Mouse (Mus musculus) layer of hippocampus, postnatal 25 days (tissue): Measurements from ENCODE around the gene Stk40. TPM values are rescaled to one million over a fixed set of nuclear protein-coding genes. Genes with fewer than 3 reads are reported as not detected.

Experiments used
- DNase-seq, 2 experiments: peaks; one replicate each; pipeline ENCODE4 v3.0.0; 2022; ENCODE audit warnings: mixed read lengths in 2 of 2, low spot score in 1 of 2; ENCODE audit errors: extremely low spot score in 1 of 2
- total RNA-seq, 2 experiments: library from RNA; stranded (reverse); gene quantifications; 2 replicates each; pipeline ENCODE4 v1.2.3; 2021

The Stk40 gene
- total RNA-seq, 2 experiments from 2014 or later: 23.7 to 26.1 TPM

DNA sequence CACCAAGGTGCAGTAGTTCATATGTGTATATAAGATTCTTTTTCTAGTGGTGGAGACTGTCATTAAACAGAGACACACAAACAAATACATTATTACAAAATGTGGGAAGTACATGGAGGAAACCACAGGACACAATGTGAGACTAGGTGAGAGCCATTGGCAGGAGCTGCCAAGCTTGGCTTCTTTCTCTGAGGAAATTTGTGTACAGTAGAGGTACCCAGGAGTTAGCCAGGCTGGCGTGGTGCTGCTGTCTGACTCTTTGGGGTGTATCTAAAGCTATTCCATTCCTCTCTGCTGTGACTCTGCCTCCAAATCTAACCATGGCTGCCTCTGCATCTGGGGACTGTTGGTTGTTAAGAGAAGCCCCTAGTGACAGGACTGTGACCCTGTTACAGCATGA lies 15.3 kb downstream of the Stk40 start:
- DNase-seq: no peak

GRCm38 (mm10) chr4:126120052-126120451 lies 16.3 kb downstream of the Stk40 start:
- no peak for DNase-seq

DNA sequence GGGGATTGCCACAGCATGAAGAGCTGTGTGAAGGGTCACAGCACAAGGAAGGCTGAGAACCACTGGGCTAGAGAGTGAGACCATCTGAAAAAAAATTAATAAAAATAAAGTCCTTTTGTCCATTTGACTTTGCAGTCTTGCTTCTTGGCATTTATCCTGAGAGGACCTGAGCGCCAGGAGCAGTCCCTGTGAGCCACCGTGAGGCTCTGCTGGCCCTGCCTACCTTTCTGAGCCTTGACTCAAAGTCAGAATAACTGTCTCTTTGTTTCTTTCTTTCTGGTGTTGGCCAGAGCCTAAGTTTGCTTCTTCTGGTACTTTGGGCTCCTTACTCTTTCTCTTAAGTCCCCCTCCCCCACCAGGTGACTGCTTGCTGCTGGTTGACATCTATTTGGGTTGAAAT lies 16.7 kb downstream of the Stk40 start:
- no peak for DNase-seq

- no peak for DNase-seq
Measured at GRCm38 (mm10) chr4:126123309-126124040, 19.7 kb downstream of the Stk40 start.

GRCm38 (mm10) chr4:126130502-126130901 lies 26.7 kb downstream of the Stk40 start:
- DNase-seq: no peak

GRCm38 (mm10) chr4:126131290-126132121 lies 27.7 kb downstream of the Stk40 start:
- DNase-seq: peak in 1 of 2 experiments; percentile 37

DNA sequence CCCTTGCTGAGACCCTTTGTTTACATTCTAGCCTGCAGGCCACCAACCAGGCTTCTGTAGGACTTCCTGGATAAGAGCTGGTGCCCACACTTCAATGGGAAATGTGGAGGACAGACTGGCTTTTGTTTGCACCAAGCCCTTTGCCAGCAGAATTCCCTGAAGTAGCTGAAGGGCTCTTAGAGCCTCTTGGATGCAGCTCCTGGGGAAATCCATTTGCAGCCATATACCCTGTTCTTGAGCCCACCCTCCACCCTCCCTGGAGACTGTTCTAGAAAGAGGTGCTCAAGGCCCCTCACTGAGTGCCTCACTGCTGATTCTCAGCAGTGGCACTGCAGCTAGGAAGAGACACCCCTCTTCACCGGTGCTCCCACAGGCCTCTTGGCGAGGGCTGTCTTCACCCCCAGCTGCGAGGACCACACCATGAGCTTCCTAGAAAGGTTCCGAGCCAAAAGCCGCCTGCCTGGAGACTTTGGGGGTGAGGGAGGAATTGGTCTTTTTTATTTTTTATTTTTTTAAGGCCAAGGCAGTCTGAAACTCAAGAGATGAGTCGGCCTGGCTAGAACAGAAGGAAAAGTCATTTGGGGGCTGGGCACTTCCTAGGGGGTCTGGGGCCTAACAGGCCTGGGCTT lies 29.0 kb downstream of the Stk40 start:
- no peak for DNase-seq

DNA sequence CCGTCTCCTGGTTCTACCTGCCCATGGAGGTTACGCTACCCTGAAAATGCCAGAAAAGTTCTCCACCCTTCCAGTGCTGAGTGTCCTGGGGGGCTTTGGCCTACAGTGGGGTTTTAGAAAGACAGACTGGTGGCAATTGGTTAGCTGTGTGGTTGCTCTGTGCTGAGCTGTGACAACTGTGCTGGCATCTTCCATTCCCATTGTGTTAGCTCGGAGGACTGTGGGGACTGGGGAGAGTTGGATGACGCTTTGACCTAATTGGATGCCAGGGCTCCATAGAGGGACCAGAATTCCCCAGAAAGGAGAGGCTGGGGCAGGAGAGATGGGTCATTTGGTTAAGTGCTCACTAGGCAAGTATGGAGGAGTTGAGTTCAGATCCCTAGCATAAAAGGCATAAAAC lies 30.5 kb downstream of the Stk40 start:
- DNase-seq: no peak

GRCm38 (mm10) chr4:126134639-126135038 lies 30.9 kb downstream of the Stk40 start:
- no peak for DNase-seq

DNA sequence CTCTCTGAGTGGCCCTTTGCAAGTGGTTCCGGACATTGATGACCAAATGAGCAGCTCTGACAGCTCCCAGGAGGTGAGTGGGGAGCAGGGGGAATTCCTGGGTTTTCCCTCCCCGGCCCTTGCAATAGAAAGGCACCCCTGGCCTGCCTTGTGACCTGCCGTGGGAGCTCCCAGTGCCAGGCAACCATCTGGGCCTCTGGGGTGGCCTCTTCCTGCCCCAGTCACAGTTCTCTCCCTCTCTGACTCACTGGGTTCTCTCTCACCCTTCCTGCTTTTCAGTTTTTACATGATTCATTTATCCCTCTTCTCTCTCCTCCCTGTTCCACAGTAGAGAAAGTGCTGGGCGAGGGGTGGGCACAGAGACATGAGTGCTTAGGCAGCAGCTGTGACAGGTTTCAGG lies 34.0 kb downstream of the Stk40 start:
- DNase-seq: no peak

GRCm38 (mm10) chr4:126141021-126141420 lies 37.3 kb downstream of the Stk40 start:
- DNase-seq: no peak

GRCm38 (mm10) chr4:126145396-126145795 lies 41.6 kb downstream of the Stk40 start:
- DNase-seq: no peak

GRCm38 (mm10) chr4:126146974-126147532 lies 43.3 kb downstream of the Stk40 start:
- DNase-seq: no peak

- DNase-seq: no peak
Measured at GRCm38 (mm10) chr4:126147533-126148160, 43.9 kb downstream of the Stk40 start, which contains the start of gene Eva1b. Eva1b (plus strand) TSS chr4:126147744.

DNA sequence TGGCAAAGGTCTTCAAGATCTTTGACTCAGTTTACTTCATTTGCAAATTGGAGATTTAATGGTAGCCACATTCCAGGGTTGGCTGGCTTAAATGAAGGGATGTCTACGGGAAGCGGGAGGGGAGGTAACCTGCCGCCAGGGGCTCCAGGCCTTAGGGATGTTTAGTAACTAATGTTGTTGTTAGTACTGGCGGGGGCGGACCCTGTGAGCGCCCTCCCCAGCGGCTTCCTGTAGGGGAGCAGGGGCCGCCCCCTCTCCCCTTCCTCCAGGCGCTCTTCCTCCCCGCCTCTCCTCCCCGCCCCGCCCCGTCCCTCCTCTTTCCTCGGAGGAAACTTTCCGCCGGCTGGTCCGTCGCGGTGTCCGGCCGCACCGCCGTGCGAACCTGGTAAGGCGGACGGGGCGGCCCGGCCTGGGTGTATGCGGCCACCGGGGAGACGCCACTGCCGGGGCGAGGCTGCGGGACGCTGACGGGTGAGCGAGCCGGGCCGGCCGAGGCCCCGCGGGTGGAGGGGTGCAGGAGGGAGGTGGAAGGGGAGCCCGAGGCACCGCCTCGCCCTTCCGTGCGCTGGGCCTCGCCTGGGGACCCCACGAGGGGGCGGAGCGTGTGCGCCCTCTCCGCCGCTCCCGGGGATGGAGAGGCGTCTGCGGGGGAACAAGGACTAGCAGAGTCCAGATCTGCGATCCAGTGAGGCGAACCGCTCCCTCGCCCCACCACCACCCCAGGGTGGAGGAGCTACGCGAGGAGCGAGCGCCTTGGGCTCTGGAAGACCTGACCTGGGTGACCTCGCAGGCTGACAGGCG lies 44.6 kb downstream of the Stk40 start:
- DNase-seq: no peak

DNA sequence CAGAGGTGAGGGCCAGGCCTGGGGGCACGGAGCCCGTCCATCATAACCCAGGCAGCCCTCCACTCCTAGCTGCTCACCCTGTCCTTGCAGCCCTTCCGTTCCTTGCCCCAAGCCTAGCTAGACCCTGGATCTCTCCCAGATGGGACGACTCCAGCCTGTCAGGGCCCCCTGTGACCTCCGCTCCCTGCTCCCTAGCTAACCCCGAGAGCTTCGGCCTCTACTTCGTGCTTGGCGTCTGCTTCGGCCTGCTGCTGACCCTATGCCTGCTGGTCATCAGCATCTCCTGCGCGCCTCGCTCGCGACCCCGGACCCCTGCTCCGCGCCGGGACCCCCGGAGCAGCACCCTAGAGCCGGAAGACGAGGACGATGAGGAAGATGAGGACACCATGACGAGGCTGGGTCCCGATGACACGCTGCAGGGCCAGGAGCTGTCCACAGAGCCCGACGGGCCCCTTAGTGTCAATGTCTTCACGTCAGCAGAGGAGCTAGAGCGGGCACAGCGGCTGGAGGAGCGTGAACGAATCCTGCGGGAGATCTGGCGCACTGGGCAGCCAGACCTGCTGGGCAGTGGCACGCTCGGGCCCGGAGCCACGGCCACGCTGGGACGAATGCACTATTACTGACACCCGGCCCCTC lies 45.4 kb downstream of the Stk40 start:
- DNase-seq: no peak

DNA sequence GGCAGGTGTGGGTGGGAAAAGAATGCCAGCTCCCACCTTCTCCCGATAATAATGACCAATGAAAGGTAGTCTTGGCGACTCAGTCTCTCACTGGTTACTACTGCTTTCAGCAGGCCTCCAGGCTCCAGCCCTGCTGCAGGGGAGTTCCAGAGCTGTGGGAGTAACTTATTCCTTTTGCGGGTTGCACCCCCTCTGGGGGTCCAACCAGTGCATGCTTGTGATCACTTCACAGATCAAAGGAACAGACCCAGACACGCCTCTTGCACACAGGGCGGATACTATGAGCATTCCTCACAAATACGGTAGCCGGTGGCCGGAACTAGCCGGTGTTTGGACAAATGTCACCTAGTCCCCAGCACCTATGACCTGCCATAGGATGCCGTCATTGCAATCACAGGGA lies 46.0 kb downstream of the Stk40 start:
- DNase-seq: no peak

DNA sequence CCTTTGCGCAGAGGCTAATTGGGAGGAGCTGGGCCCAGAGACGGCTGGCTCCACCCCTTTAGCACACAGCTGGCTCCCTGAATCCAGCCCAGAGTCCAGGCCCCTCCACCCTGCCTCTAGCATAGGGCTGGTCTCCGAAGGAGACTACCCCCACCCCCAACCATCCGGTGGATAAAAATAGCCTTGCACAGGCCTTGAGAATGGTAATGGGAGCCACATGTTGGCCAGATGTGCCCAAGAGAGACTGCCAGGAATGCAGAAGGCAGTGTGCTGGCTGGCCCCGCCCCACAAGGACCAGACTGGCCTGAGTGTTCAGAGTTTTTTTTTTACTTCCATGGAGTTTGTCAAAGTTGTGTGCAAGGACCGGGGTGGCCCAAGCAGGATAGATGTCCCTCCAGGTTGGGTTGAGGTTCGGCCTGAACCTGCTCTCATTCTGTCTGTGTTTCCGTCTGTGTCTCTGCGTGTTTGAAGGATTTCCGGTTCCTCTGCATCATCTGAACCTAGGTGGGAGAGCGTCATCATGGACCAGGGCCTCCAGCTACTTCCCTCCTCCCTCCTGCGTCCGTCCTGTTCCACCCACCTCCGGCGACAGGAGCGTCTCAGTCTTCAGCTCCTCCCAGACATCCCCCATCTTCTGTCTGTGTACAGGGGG lies 46.7 kb downstream of the Stk40 start:
- DNase-seq: no peak

DNA sequence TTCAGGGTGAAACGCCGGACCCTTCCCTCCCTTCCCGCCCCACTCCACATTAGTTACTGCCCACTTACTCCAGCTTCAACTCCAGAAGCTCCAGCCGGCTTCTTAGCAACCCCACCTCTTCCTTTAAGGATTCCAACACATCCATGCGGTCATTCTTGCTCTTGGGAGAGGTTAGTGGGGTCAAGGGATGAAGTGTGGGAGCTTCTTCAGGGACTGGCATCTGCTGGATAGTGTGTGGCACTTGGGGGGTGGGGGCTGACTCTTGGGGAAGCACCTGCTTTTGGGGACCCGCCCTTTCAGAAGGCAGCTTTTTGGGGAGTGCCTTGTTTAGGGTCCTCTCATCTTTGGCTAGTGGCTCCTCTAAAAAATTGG lies 47.2 kb downstream of the Stk40 start:
- DNase-seq: no peak
